Mouse (Mus musculus): ENCODE results near the gene Rab9b.

DNA sequence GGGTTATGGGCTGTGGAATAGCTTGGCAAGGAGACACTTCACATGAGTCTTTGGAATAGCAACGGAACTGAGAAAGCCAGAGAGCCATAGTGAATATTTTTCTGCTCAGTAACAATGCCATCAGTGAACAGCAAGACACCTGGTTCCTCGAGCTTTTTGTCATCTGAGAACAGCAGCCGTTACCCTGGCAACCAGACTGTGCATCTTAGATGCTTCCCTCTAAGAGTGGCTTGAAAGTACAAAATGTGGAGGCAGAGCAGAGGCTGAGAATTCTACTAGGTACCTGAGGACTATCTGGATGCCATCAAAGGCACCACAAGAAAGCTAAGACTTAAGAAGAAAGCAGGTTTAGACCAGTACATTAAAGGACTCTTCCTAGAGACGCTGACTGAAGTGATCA, 43.5 kb downstream of the Rab9b start:
- TF ChIP-seq GATA1 (IDR thresholded peaks at IDR 0.05; ENCODE audit: borderline replicate concordance, low read length) (no peak), FLI1 (IDR thresholded peaks at IDR 0.05; ENCODE audit: low read length) (no peak)
